Comparison of ENCODE assay signal across 30 mouse cellular contexts in genomic region chr10:61281115-61281514, GRCm38 (mm10). TPM values are rescaled to one million over a fixed set of nuclear protein-coding genes. Genes with fewer than 3 reads are reported as not detected.
DNase-seq lines count a peak whose midpoint lies in the region; ATAC-seq and TF ChIP-seq lines count a peak whose summit lies in the region.
"Had no signal": no experiment of that assay in that cellular context is flagged by ENCODE, and none has a peak within 500 bp of the region (broad histone marks: within the 10 kb centered on the region; RNA-seq: fewer than 3 reads in every experiment).

No protein-coding gene starts in this region.

- H3K79me2 ChIP-seq in CH12.LX (replicated peaks; ENCODE audit: control insufficient read depth, extremely low read depth, insufficient read depth, poor library complexity, severe bottlenecking), result no peaks in the 10 kb centered on the region

- TF ChIP-seq EP300 in CH12.LX (IDR thresholded peaks at IDR 0.05; ENCODE audit: low read length), result peak; percentile 90

- no peak for TF ChIP-seq POLR2A in kidney, adult 2 months (IDR thresholded peaks at IDR 0.05; ENCODE audit: low read depth, low read length)
- TF ChIP-seq POLR2A in CH12.LX (IDR thresholded peaks at IDR 0.05; ENCODE audit: low read depth, low read length), result no peak

- no peaks in the 10 kb centered on the region for H3K4me1 ChIP-seq in kidney, adult 2 months (ENCODE audit: control insufficient read depth, insufficient read depth, low read length)
- H3K4me1 ChIP-seq in CH12.LX (ENCODE audit: control insufficient read depth in 1 of 2, insufficient read depth in 2 of 2), result peaks cover 16 to 19% of the 10 kb centered on the region in 2 experiments
- H3K4me1 ChIP-seq: embryonic facial prominence, embryonic 13.5 days; forebrain, embryonic 12.5 days had no signal

- no peak for TF ChIP-seq RAD21 in CH12.LX (IDR thresholded peaks at IDR 0.05; ENCODE audit: low read depth, low read length)

- no peak for ATAC-seq in inflammation-experienced regulatory T-cells, adult 6 months
- ATAC-seq: CD4-positive, CD25-positive, alpha-beta regulatory T cell, adult 4 months; forebrain, embryonic 14.5 days; forebrain, embryonic 16.5 days had no signal

- no peak for DNase-seq in kidney, adult 2 months
- DNase-seq in kidney, adult 11 months, result no peak
- DNase-seq in 416B (ENCODE audit: low read depth), result peak; percentile 45
- DNase-seq in CH12.LX (ENCODE audit: extremely low read depth), result peak; percentile 41
- peak; percentile 46 to 75 for DNase-seq in natural killer cell, adult 2 months (ENCODE audit: low spot score in 2 of 2)
- no peak for DNase-seq in thymus, postnatal 10 days (ENCODE audit: low spot score in 2 of 2)
- DNase-seq: adrenal gland, adult 8-10 months; adrenal gland, postnatal 14 days; B cell, adult 2 months; cerebellum, adult 11 months; cerebellum, adult 18-20 months; cerebellum, adult 8-10 months; cerebellum, adult 9-11 months; cerebellum, postnatal 14 days; cerebellum, postnatal 36 days; embryo, embryonic 11 days had no signal

- H3K4me2 ChIP-seq in CH12.LX (ENCODE audit: insufficient read depth, low read depth, poor library complexity, severe bottlenecking), result peak overlapping the region; percentile 50
- H3K4me2 ChIP-seq: embryonic facial prominence, embryonic 13.5 days; embryonic facial prominence, embryonic 15.5 days; forebrain, embryonic 12.5 days had no signal

- WGBS in kidney, adult 2 months, result 74% methylated on average over 5 of the region's 5 CpGs

- no peaks in the 10 kb centered on the region for H3K36me3 ChIP-seq in kidney, adult 2 months (ENCODE audit: control insufficient read depth, insufficient read depth, low read length)
- H3K36me3 ChIP-seq in CH12.LX (replicated peaks in 1 of 2; ENCODE audit: control insufficient read depth in 1 of 2, insufficient read depth in 1 of 2, low read length in 1 of 2), result no peaks in the 10 kb centered on the region
- H3K36me3 ChIP-seq: embryonic facial prominence, embryonic 13.5 days; embryonic facial prominence, embryonic 15.5 days; forebrain, embryonic 10.5 days; forebrain, embryonic 12.5 days had no signal

- no peaks in the 10 kb centered on the region for H3K27me3 ChIP-seq in kidney, adult 2 months (replicated peaks; ENCODE audit: control insufficient read depth, insufficient read depth, low read length)
- no peaks in the 10 kb centered on the region for H3K27me3 ChIP-seq in CH12.LX (replicated peaks)
- H3K27me3 ChIP-seq: embryonic facial prominence, embryonic 13.5 days; embryonic facial prominence, embryonic 15.5 days; forebrain, embryonic 12.5 days had no signal

- TF ChIP-seq CTCF in kidney, adult 2 months (conservative IDR thresholded peaks at IDR 0.05; ENCODE audit: insufficient read depth, insufficient read length, low read depth, low read length), result no peak
- TF ChIP-seq CTCF in CH12.LX (conservative IDR thresholded peaks at IDR 0.05 in 1 of 2, IDR thresholded peaks at IDR 0.05 in 1 of 2; ENCODE audit: low read depth in 2 of 2, low read length in 2 of 2), result no peak

- in situ Hi-C loops in CH12.LX (cut with MboI; ENCODE audit: low pct_ligation_motif_present, low pct_unique_long_range_greater_than_20kb, low sequenced_read_pairs), result no loop called here

- H3K9ac ChIP-seq in CH12.LX (ENCODE audit: insufficient read depth, low read depth), result no peak overlapping the region
- H3K9ac ChIP-seq: embryonic facial prominence, embryonic 13.5 days; embryonic facial prominence, embryonic 15.5 days; forebrain, embryonic 12.5 days had no signal

- H3K4me3 ChIP-seq in kidney, adult 2 months (ENCODE audit: insufficient read depth, low read depth, low read length), result no peak overlapping the region
- H3K4me3 ChIP-seq in CH12.LX (replicated peaks in 1 of 3; ENCODE audit: low read depth in 2 of 3, low read length in 2 of 3, poor library complexity in 1 of 3), result no peak overlapping the region
- H3K4me3 ChIP-seq: embryonic facial prominence, embryonic 13.5 days; embryonic facial prominence, embryonic 15.5 days; erythroblast, embryonic 14.5 days; forebrain, embryonic 10.5 days; forebrain, embryonic 12.5 days had no signal

- no peaks in the 10 kb centered on the region for H3K9me3 ChIP-seq in CH12.LX (replicated peaks; ENCODE audit: low read length)
- H3K9me3 ChIP-seq: embryonic facial prominence, embryonic 13.5 days; embryonic facial prominence, embryonic 15.5 days; forebrain, embryonic 10.5 days; forebrain, embryonic 12.5 days had no signal

- H3K27ac ChIP-seq in kidney, adult 2 months (ENCODE audit: insufficient read depth, low read depth, low read length), result peak overlapping the region; percentile 39; the same call in 1 of the 2 replicates
- no peak overlapping the region; the same call in 1 of the 2 replicates for H3K27ac ChIP-seq in CH12.LX (ENCODE audit: insufficient read depth, low read depth)
- H3K27ac ChIP-seq: embryonic facial prominence, embryonic 13.5 days; embryonic facial prominence, embryonic 15.5 days; forebrain, embryonic 10.5 days; forebrain, embryonic 12.5 days had no signal

- dilution Hi-C loops in CH12.LX (cut with MboI; ENCODE audit: extremely low pct_ligation_motif_present, extremely low pct_unique_long_range_greater_than_20kb, low sequenced_read_pairs), result no loop called here

TF ChIP-seq in CH12.LX, 34 proteins besides CTCF, POLR2A, EP300 and RAD21:
- TF ChIP-seq JUN (IDR thresholded peaks at IDR 0.05; ENCODE audit: insufficient read depth, low read depth, low read length), result peak; percentile 70; the same call in 1 of the 2 replicates
- peak; percentile 76 for TF ChIP-seq RCOR1 (conservative IDR thresholded peaks at IDR 0.05; ENCODE audit: low read depth, low read length)
- peak; percentile 57 for TF ChIP-seq BHLHE40 (IDR thresholded peaks at IDR 0.05; ENCODE audit: low read depth, low read length)
- no peak for TF ChIP-seq SMC3 (IDR thresholded peaks at IDR 0.05; ENCODE audit: low read depth, low read length)
- no peak for TF ChIP-seq USF2 (conservative IDR thresholded peaks at IDR 0.05; ENCODE audit: low read depth, low read length)
- peak; percentile 86 for TF ChIP-seq ETS1 (conservative IDR thresholded peaks at IDR 0.05; ENCODE audit: low read depth, low read length)
- TF ChIP-seq MEF2A (IDR thresholded peaks at IDR 0.05; ENCODE audit: borderline replicate concordance, low read depth, low read length), result peak; percentile 85
- TF ChIP-seq MAFK (IDR thresholded peaks at IDR 0.05; ENCODE audit: insufficient replicate concordance, low read length), result peak; percentile 27; the same call in 1 of the 2 replicates
- peak; percentile 66 for TF ChIP-seq TCF12 (IDR thresholded peaks at IDR 0.05; ENCODE audit: low read depth, low read length)
- TF ChIP-seq IRF4 (IDR thresholded peaks at IDR 0.05; ENCODE audit: low read depth, low read length), result peak; percentile 94
- TF ChIP-seq JUND (conservative IDR thresholded peaks at IDR 0.05; ENCODE audit: low read depth, low read length), result peak; percentile 54; the same call in 1 of the 2 replicates

RNA-seq across cellular contexts. Expression of gene Adamts14, which starts 7.9 kb away (rescaled TPM):
- polyA plus RNA-seq in kidney, adult 2 months (2012; rRNA removed), result 1.3 and 1.7 TPM in 2 replicates
- total RNA-seq in CH12.LX (2012; rRNA removed) (1.3 and 2.7 TPM in 2 replicates), CH12.LX (2014; rRNA removed) (1.2 and 1.4 TPM in 2 replicates)
- 2.0 and 2.5 TPM in 2 replicates for polyA plus RNA-seq in CH12.LX (2012; ENCODE audit: insufficient read length, low read depth)
- polyA plus RNA-seq in inflammation-experienced regulatory T-cells, adult 6 months (2017; shearing (Covaris generic)), result not detected
- total RNA-seq: MEL had no signal
- polyA plus RNA-seq: erythroblast, embryonic 14.5 days had no signal

RNA-seq across cellular contexts. Expression of gene Prf1, which starts 16.5 kb away (rescaled TPM):
- polyA plus RNA-seq in kidney, adult 2 months (2012; rRNA removed), result 0.65 and 1.5 TPM in 2 replicates
- total RNA-seq in CH12.LX (2012; rRNA removed) (0.67 and 0.93 TPM in 2 replicates), CH12.LX (2014; rRNA removed) (0.32 and 0.39 TPM in 2 replicates)
- polyA plus RNA-seq in CH12.LX (2012; ENCODE audit: insufficient read length, low read depth), result 0.38 and 0.43 TPM in 2 replicates
- 10 to 100 TPM in 1 of 3 experiments, 1 to 10 TPM in 2; 5.3 to 31.6 (median 6.0) TPM for polyA plus RNA-seq in inflammation-experienced regulatory T-cells, adult 6 months (2017; shearing (Covaris generic))
- total RNA-seq: common myeloid progenitor, adult 5-6 weeks; ES-E14; MEL had no signal
- polyA plus RNA-seq: brain, embryonic 14.5 days; embryonic facial prominence, embryonic 11.5 days; embryonic facial prominence, embryonic 13.5 days; embryonic facial prominence, embryonic 15.5 days; erythroblast, embryonic 14.5 days; forebrain, embryonic 10.5 days; forebrain, embryonic 12.5 days; forebrain, embryonic 14.5 days; forebrain, embryonic 16.5 days had no signal

Comparison
In these comparisons a context has a peak if more than half of its experiments do, and no peak if none do; other contexts are left out.
1. DNase-seq: peak in 416B (single experiment), CH12.LX (single experiment) and natural killer cell, adult 2 months (2 of 2); none in kidney, adult 2 months (single experiment), kidney, adult 11 months (single experiment) and thymus, postnatal 10 days (0 of 2).